Mouse (Mus musculus): ENCODE data around the gene Fadd.

Fadd gene

GRCm38 (mm10) chr7:144582284-144582980, at the start of gene Fadd:
Gene Fadd, minus strand, starts transcription at chr7:144582463.
- TF ChIP-seq GATA4 (IDR thresholded peaks at IDR 0.05; ENCODE audit: insufficient replicate concordance, low read length), result no peak

GRCm38 (mm10) chr7:144630622-144631021, 48.4 kb upstream of the Fadd start:
- no peak for TF ChIP-seq GATA4 (IDR thresholded peaks at IDR 0.05; ENCODE audit: insufficient replicate concordance, low read length)

GRCm38 (mm10) chr7:144628334-144628915, 46.2 kb upstream of the Fadd start:
- TF ChIP-seq GATA4 (IDR thresholded peaks at IDR 0.05; ENCODE audit: insufficient replicate concordance, low read length), result no peak

- no peak for TF ChIP-seq GATA4 (IDR thresholded peaks at IDR 0.05; ENCODE audit: insufficient replicate concordance, low read length)
Measured at GRCm38 (mm10) chr7:144627606-144628333, 45.5 kb upstream of the Fadd start.

GRCm38 (mm10) chr7:144626042-144626441, 43.8 kb upstream of the Fadd start:
- no peak for TF ChIP-seq GATA4 (IDR thresholded peaks at IDR 0.05; ENCODE audit: insufficient replicate concordance, low read length)

GRCm38 (mm10) chr7:144620721-144621681, 38.7 kb upstream of the Fadd start:
- no peak for TF ChIP-seq GATA4 (IDR thresholded peaks at IDR 0.05; ENCODE audit: insufficient replicate concordance, low read length)

GRCm38 (mm10) chr7:144620315-144620714, 38.1 kb upstream of the Fadd start:
- TF ChIP-seq GATA4 (IDR thresholded peaks at IDR 0.05; ENCODE audit: insufficient replicate concordance, low read length), result no peak

- no peak for TF ChIP-seq GATA4 (IDR thresholded peaks at IDR 0.05; ENCODE audit: insufficient replicate concordance, low read length)
Measured at GRCm38 (mm10) chr7:144615343-144615742, 33.1 kb upstream of the Fadd start.

- TF ChIP-seq GATA4 (IDR thresholded peaks at IDR 0.05; ENCODE audit: insufficient replicate concordance, low read length), result no peak
Measured at GRCm38 (mm10) chr7:144612829-144613228, 30.6 kb upstream of the Fadd start.

GRCm38 (mm10) chr7:144612351-144612750, 30.1 kb upstream of the Fadd start:
- TF ChIP-seq GATA4 (IDR thresholded peaks at IDR 0.05; ENCODE audit: insufficient replicate concordance, low read length), result no peak

- no peak for TF ChIP-seq GATA4 (IDR thresholded peaks at IDR 0.05; ENCODE audit: insufficient replicate concordance, low read length)
Measured at GRCm38 (mm10) chr7:144611595-144611994, 29.3 kb upstream of the Fadd start.

- no peak for TF ChIP-seq GATA4 (IDR thresholded peaks at IDR 0.05; ENCODE audit: insufficient replicate concordance, low read length)
Measured at GRCm38 (mm10) chr7:144609568-144609967, 27.3 kb upstream of the Fadd start.

- TF ChIP-seq GATA4 (IDR thresholded peaks at IDR 0.05; ENCODE audit: insufficient replicate concordance, low read length), result no peak
Measured at GRCm38 (mm10) chr7:144607862-144608261, 25.6 kb upstream of the Fadd start.

GRCm38 (mm10) chr7:144604735-144605134, 22.5 kb upstream of the Fadd start:
- TF ChIP-seq GATA4 (IDR thresholded peaks at IDR 0.05; ENCODE audit: insufficient replicate concordance, low read length), result no peak

- TF ChIP-seq GATA4 (IDR thresholded peaks at IDR 0.05; ENCODE audit: insufficient replicate concordance, low read length), result no peak
Measured at GRCm38 (mm10) chr7:144604291-144604690, 22.0 kb upstream of the Fadd start.

Measured in liver, adult (tissue).